Mouse (Mus musculus) intestine, embryonic 16.5 days (tissue): ENCODE measurements around the gene Alg12. TPM values are rescaled to one million over a fixed set of nuclear protein-coding genes. Genes with fewer than 3 reads are reported as not detected.
A peak's percentile ranks its signal among the peaks of the same experiment; 100 is the strongest.

Source experiments
- ATAC-seq: fragments of 200-750 bp; cut with Nextera tagmentation; 2 replicates; pipeline ENCODE4 v1.8.0; 2017; ENCODE audit warnings: moderate TSS enrichment, moderate library complexity
- H3K27ac ChIP-seq: fragments of 300-500 bp; sonication (generic); 2 replicates; pipeline ENCODE4 v1.5.1; 2014; ENCODE audit warnings: mild to moderate bottlenecking, low read length
- H3K27me3 ChIP-seq: fragments of 300-500 bp; sonication (generic); replicated peaks from 2 replicates; pipeline ENCODE4 v1.6.1; 2014; ENCODE audit warnings: low read length, control low read depth, mixed read lengths; ENCODE audit not compliant: control insufficient read depth, insufficient read depth
- H3K36me3 ChIP-seq: fragments of 300-500 bp; sonication (generic); 2 replicates; pipeline ENCODE4 v1.6.1; 2014; ENCODE audit warnings: low read length, control low read depth; ENCODE audit not compliant: control insufficient read depth, insufficient read depth
- H3K4me1 ChIP-seq: fragments of 300-500 bp; sonication (generic); 2 replicates; pipeline ENCODE4 v1.6.1; 2014; ENCODE audit warnings: low read length, control low read depth, mixed read lengths; ENCODE audit not compliant: control insufficient read depth, insufficient read depth
- H3K4me2 ChIP-seq: fragments of 300-500 bp; sonication (generic); 2 replicates; pipeline ENCODE4 v1.6.1; 2014; ENCODE audit warnings: low read depth, low read length, control low read depth
- H3K4me3 ChIP-seq: fragments of 300-500 bp; sonication (generic); 2 replicates; pipeline ENCODE4 v1.5.1; 2014; ENCODE audit warnings: mild to moderate bottlenecking, low read length
- H3K9ac ChIP-seq: fragments of 300-500 bp; sonication (generic); 2 replicates; pipeline ENCODE4 v1.6.1; 2014; ENCODE audit warnings: low read depth, low read length
- H3K9me3 ChIP-seq: fragments of 300-500 bp; sonication (generic); 2 replicates; pipeline ENCODE4 v1.6.1; 2016; ENCODE audit warnings: low read length, control low read depth; ENCODE audit not compliant: control insufficient read depth
- WGBS: fragments of 180-500 bp; shearing (Covaris S2); extraction: QIAGEN DNeasy Blood & Tissue Kit; methylation state at CpG from one replicate; pipeline ENCODE4 v1.1.7; 2014; 5-methylcytosine and 5-hydroxymethylcytosine counted together
- polyA plus RNA-seq: library from polyadenylated mRNA; unstranded; fragments of >200 nt; fragmentation: Nextera tagmentation; extraction: Ambion mirVana; gene quantifications from 2 replicates; pipeline ENCODE4 v1.2.1, GENCODE M21; 2015

Gene Alg12
- polyA plus RNA-seq, 1 experiment from 2014 or later, result 16.9 TPM

DNA sequence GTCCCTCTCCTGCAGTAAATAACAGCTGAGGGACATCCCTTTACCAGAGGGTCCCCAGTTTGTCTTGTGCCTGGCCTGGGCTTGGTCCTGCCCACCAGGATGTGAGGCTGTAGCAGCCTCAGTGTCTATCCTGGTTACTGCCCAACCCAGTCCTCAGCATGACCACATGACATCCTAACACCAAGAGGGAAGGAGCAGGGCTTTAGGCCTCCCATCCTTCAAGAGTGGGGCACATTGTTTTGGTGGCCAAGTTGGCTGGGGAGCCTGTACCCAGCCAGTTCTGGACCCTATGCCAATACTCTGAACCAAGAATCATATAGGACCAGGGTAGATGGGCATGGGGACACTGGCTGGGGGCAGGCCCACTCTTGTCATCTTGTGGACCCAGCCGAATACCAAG is 29.5 kb upstream of the Alg12 start:
- 97% methylated on average over 1 of the region's 1 CpGs for WGBS
- no peak for ATAC-seq

DNA sequence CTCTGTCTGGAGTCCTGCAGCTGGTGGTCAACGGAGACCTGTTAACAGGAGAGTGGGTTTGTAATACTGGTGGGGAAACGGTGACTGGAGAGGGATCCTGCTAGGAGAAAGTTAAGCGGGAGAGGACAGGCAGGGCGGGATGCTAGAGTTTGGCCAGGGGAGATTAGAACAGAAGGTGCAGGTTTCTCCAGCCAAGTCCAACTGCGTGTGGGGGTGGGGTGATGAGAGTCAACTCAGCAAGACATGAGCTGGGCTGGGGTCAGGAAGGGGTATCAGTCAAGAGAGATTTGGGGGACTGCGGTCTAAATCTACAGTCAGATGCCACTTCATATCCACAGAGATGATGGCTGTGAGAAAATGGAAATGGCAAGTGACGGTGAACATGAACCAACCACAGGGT is 25.8 kb upstream of the Alg12 start:
- 88% methylated on average over 7 of the region's 7 CpGs for WGBS
- Histone ChIP-seq H3K36me3 (no peaks in the 10 kb centered on the region), H3K27ac (no peak overlapping the region), H3K9me3 (no peaks in the 10 kb centered on the region), H3K4me3 (no peak overlapping the region), H3K27me3 (no peaks in the 10 kb centered on the region), H3K4me2 (no peak overlapping the region), H3K4me1 (0 out of 2 replicates have a peak, but pooled peaks cover 2% of the 10 kb centered on the region), H3K9ac (no peak overlapping the region)
- ATAC-seq, result no peak

More for the DNA sequence above, 29.5 kb upstream of the Alg12 start:
- Histone ChIP-seq H3K36me3 (no peaks in the 10 kb centered on the region), H3K27ac (no peak overlapping the region), H3K4me1 (peaks cover 24% of the 10 kb centered on the region), H3K9ac (no peak overlapping the region), H3K9me3 (no peaks in the 10 kb centered on the region), H3K4me2 (no peak overlapping the region), H3K4me3 (no peak overlapping the region), H3K27me3 (no peaks in the 10 kb centered on the region)

- Histone ChIP-seq H3K27ac (no peak overlapping the region), H3K9ac (no peak overlapping the region), H3K4me3 (no peak overlapping the region), H3K9me3 (no peaks in the 10 kb centered on the region), H3K27me3 (no peaks in the 10 kb centered on the region), H3K4me1 (peaks cover 9% of the 10 kb centered on the region), H3K36me3 (no peaks in the 10 kb centered on the region), H3K4me2 (no peak overlapping the region)
- WGBS, result 32% methylated on average over 8 of the region's 8 CpGs
- no peak for ATAC-seq
Observed at GRCm38 (mm10) chr15:88843486-88844097, 24.5 kb upstream of the Alg12 start.

- Histone ChIP-seq H3K9ac (0 out of 2 replicates have a peak overlapping the region, but pooled peaks have one; percentile 10), H3K36me3 (no peaks in the 10 kb centered on the region), H3K4me3 (no peak overlapping the region), H3K27ac (no peak overlapping the region), H3K4me2 (no peak overlapping the region), H3K4me1 (peaks cover 15% of the 10 kb centered on the region), H3K9me3 (no peaks in the 10 kb centered on the region), H3K27me3 (no peaks in the 10 kb centered on the region)
- 66% methylated on average over 3 of the region's 3 CpGs for WGBS
- no peak for ATAC-seq
Observed at GRCm38 (mm10) chr15:88842300-88842673, 23.2 kb upstream of the Alg12 start.

DNA sequence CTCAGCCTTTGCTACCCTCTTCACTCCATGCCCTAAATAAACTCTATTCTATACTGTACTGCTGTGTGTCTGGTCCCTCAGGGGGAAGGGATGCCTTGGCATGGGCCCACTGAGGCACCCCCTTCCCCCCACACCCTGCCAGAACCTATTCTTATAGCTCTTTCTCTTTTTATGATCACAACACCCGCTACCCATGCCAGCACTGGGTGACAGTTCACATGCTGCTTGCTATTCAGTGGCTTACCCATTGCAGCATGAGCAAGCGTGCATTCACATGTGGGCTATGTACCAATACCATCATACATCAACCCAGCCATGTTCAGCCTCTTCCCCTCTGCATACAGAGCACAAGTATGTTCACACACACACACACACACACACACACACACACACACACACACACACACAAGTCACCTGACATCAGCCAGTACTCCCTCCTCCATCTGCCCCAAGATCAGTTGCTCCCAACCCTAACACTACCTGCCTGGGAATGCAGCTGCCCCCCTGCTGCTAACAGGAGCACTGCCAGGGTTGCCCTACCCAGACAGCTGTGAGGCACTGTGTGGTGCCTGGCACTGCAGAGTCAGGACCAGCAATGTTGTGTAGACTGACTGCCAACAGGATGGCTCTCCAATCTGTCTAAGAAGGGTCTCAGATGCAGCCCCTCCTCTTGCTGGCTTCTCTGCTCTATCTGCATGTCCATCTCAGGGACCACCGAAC is 22.6 kb upstream of the Alg12 start:
- Histone ChIP-seq H3K27me3 (no peaks in the 10 kb centered on the region), H3K4me1 (peaks cover 16% of the 10 kb centered on the region), H3K27ac (no peak overlapping the region), H3K9me3 (no peaks in the 10 kb centered on the region), H3K36me3 (no peaks in the 10 kb centered on the region), H3K4me3 (no peak overlapping the region), H3K9ac (no peak overlapping the region), H3K4me2 (no peak overlapping the region)
- no peak for ATAC-seq
- 89% methylated on average over 3 of the region's 3 CpGs for WGBS

- no peak overlapping the region for H3K4me2 ChIP-seq
- no peaks in the 10 kb centered on the region for H3K27me3 ChIP-seq
- H3K9me3 ChIP-seq, result no peaks in the 10 kb centered on the region
- WGBS, result 100% methylated on average over 2 of the region's 2 CpGs
- H3K9ac ChIP-seq, result no peak overlapping the region
- no peak overlapping the region for H3K4me3 ChIP-seq
- H3K36me3 ChIP-seq, result no peaks in the 10 kb centered on the region
- H3K4me1 ChIP-seq, result peaks cover 22% of the 10 kb centered on the region
- ATAC-seq, result no peak
- H3K27ac ChIP-seq, result no peak overlapping the region
Observed at GRCm38 (mm10) chr15:88841160-88841559, 22.0 kb upstream of the Alg12 start.

DNA sequence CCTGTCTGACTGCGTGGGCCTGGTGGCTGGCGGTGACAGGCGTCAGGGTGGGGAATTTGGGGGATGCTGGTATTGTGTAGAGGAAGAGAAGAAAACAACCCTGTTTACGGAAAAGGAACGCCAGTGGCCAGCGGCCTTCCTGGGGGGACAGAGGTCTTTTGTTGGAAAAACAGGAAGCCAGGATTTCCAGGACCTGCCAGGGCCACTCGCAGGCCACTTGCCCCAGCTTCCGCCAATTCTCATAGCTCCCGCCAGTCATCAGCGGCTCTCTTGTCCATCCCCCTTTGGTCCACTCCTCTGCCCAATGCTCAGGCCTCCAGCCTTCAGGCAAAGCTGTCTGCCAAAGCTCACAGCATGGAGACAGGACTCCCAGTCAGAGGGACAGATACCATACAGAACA is 21.0 kb upstream of the Alg12 start:
- ATAC-seq, result no peak

GRCm38 (mm10) chr15:88839271-88839670 is 20.2 kb upstream of the Alg12 start:
- no peaks in the 10 kb centered on the region for H3K36me3 ChIP-seq
- no peak overlapping the region for H3K4me3 ChIP-seq
- no peak overlapping the region for H3K4me2 ChIP-seq
- H3K27ac ChIP-seq, result peak overlapping the region; percentile 70
- peak overlapping the region; percentile 30; the same call in 1 of the 2 replicates for H3K9ac ChIP-seq
- ATAC-seq, result peak; percentile 45
- 24% methylated on average over 9 of the region's 9 CpGs for WGBS
- peaks cover 22% of the 10 kb centered on the region for H3K4me1 ChIP-seq
- H3K27me3 ChIP-seq, result no peaks in the 10 kb centered on the region
- H3K9me3 ChIP-seq, result no peaks in the 10 kb centered on the region

More for the DNA sequence above, 21.0 kb upstream of the Alg12 start:
- WGBS, result 72% methylated on average over 10 of the region's 10 CpGs
- H3K9ac ChIP-seq, result no peak overlapping the region
- no peak overlapping the region for H3K4me3 ChIP-seq
- peaks cover 22% of the 10 kb centered on the region for H3K4me1 ChIP-seq
- H3K4me2 ChIP-seq, result no peak overlapping the region
- H3K27ac ChIP-seq, result peak overlapping the region; percentile 70
- no peaks in the 10 kb centered on the region for H3K27me3 ChIP-seq
- H3K9me3 ChIP-seq, result no peaks in the 10 kb centered on the region
- H3K36me3 ChIP-seq, result no peaks in the 10 kb centered on the region

- Histone ChIP-seq H3K4me2 (peak overlapping the region; percentile 75), H3K4me3 (peak overlapping the region; percentile 65), H3K27me3 (no peaks in the 10 kb centered on the region), H3K9me3 (no peaks in the 10 kb centered on the region), H3K36me3 (no peaks in the 10 kb centered on the region), H3K4me1 (peaks cover 22% of the 10 kb centered on the region), H3K27ac (peak overlapping the region; percentile 84), H3K9ac (peak overlapping the region; percentile 72)
- no peak for ATAC-seq
- WGBS, result under 1% methylated on average over 11 of the region's 11 CpGs
Observed at GRCm38 (mm10) chr15:88837977-88838376, 18.9 kb upstream of the Alg12 start.
